Mouse (Mus musculus): ENCODE measurements around the gene Cd68. TPM values are rescaled to one million over a fixed set of nuclear protein-coding genes. Genes with fewer than 3 reads are reported as not detected.

The Cd68 gene
- polyA plus RNA-seq, 2 experiments, result 16.6 to 20.5 TPM

DNA sequence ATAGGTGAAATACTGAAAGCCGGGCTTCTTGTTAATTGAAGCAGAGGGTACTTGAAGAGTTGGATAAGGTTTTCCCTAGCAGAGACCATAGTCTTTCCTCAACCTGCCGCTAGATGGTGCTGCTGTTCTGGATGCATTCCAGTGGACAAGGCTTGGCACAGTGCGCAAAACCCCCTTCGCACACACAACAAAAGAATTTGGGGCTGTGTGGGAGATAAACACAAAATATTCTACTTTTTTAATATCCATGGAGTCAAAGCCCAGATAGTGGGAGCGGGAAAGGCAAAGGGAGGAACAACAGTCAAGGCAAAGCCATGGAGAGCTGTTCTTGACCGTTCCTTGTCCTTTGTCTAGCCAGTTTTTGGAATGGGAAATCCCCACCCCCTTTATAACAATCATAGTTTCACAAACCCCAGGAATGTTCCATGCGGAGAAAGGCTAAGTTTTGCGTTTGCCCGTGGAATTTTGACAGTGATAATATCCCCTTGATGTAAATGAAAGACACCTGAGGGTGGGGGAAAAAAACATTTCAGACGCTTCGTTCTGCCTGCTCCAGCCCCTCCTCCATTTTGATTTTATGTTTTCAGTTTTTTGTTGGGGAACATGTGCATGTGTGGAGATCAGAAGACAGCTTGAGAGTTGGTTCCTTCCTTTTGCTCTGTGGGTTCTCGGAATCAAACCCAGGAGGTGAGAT, 17.0 kb upstream of the Cd68 start:
- Histone ChIP-seq H3K4me3 (replicated peaks; ENCODE audit: low read length) (peak overlapping the region; percentile 87), H3K4me2 (replicated peaks; ENCODE audit: low read depth, low read length, severe bottlenecking) (peak overlapping the region; percentile 88), H3K27ac (replicated peaks; ENCODE audit: low read depth, low read length) (peak overlapping the region; percentile 87), H3K9ac (ENCODE audit: low read depth, low read length, severe bottlenecking) (peak overlapping the region; percentile 43; the same call in 1 of the 2 replicates), H3K9me3 (ENCODE audit: control insufficient read depth, low read length) (no peaks in the 10 kb centered on the region), H3K27me3 (ENCODE audit: control insufficient read depth, insufficient read depth, low read length) (no peaks in the 10 kb centered on the region), H3K36me3 (ENCODE audit: control insufficient read depth, insufficient read depth, low read length) (peaks cover 25% of the 10 kb centered on the region), H3K4me1 (ENCODE audit: control insufficient read depth, insufficient read depth, low read length) (peaks cover 41% of the 10 kb centered on the region)
- peak; percentile 50; the same call in 1 of the 2 replicates for TF ChIP-seq POLR2A (IDR thresholded peaks at IDR 0.05; ENCODE audit: borderline replicate concordance, extremely low read depth, insufficient read depth, insufficient read length)
- ATAC-seq (ENCODE audit: low FRiP score, low read depth), result peak; percentile 45
- peak; percentile 96 for DNase-seq (ENCODE audit: low spot score)
- WGBS, result 9% methylated on average over 12 of the region's 12 CpGs

DNA sequence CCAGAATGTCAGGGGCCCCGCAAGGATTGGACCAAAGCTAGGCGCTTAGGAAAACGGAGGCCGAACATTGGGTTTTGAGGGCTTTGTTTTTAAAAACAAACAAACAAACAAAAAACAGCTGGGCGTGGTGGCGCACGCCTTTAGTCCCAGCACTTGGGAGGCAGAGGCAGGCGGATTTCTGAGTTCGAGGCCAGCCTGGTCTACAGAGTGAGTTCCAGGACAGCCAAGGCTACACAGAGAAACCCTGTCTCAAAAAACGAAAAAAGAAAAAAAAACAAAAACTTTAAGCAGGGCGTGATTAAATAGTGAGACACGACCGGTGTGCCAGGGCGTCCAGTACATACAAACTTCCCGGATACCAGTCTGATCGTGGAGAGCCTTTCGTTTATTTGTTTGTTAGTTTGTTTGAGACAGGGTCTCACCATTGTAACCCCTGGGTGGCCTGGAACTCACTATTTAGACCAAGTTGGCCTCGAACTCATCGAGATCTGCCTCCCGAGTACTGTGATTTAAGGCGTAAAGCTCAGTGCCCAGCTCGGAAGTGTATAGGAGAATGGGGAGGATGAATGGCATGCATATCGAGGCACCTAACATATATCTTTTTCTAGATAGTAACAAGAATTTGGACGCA, 16.4 kb upstream of the Cd68 start:
- 0 out of 2 replicates have a peak, but pooled peaks have one; percentile 1 for ATAC-seq (ENCODE audit: low FRiP score, low read depth)
- Histone ChIP-seq H3K9ac (ENCODE audit: low read depth, low read length, severe bottlenecking) (peak overlapping the region; percentile 74), H3K4me2 (replicated peaks; ENCODE audit: low read depth, low read length, severe bottlenecking) (peak overlapping the region; percentile 88), H3K9me3 (ENCODE audit: control insufficient read depth, low read length) (no peaks in the 10 kb centered on the region), H3K4me1 (ENCODE audit: control insufficient read depth, insufficient read depth, low read length) (peaks cover 41% of the 10 kb centered on the region), H3K27ac (replicated peaks; ENCODE audit: low read depth, low read length) (peak overlapping the region; percentile 87), H3K36me3 (ENCODE audit: control insufficient read depth, insufficient read depth, low read length) (peaks cover 30% of the 10 kb centered on the region), H3K4me3 (replicated peaks; ENCODE audit: low read length) (peak overlapping the region; percentile 87), H3K27me3 (ENCODE audit: control insufficient read depth, insufficient read depth, low read length) (no peaks in the 10 kb centered on the region)
- DNase-seq (ENCODE audit: low spot score), result no peak
- no peak for TF ChIP-seq POLR2A (IDR thresholded peaks at IDR 0.05; ENCODE audit: borderline replicate concordance, extremely low read depth, insufficient read depth, insufficient read length)
- 24% methylated on average over 24 of the region's 24 CpGs for WGBS

- peak; percentile 77; the same call in 1 of the 2 replicates for TF ChIP-seq POLR2A (IDR thresholded peaks at IDR 0.05; ENCODE audit: borderline replicate concordance, extremely low read depth, insufficient read depth, insufficient read length)
- no peaks in the 10 kb centered on the region for H3K9me3 ChIP-seq (ENCODE audit: control insufficient read depth, low read length)
- DNase-seq (ENCODE audit: low spot score), result peak; percentile 97
- 2% methylated on average over 58 of the region's 80 CpGs for WGBS
- peaks cover 35% of the 10 kb centered on the region for H3K4me1 ChIP-seq (ENCODE audit: control insufficient read depth, insufficient read depth, low read length)
- H3K27ac ChIP-seq (replicated peaks; ENCODE audit: low read depth, low read length), result peak within 1 kb of the TSS; percentile 87
- peak within 1 kb of the TSS; percentile 87 for H3K4me3 ChIP-seq (replicated peaks; ENCODE audit: low read length)
- peak within 1 kb of the TSS; percentile 88 for H3K4me2 ChIP-seq (replicated peaks; ENCODE audit: low read depth, low read length, severe bottlenecking)
- no peaks in the 10 kb centered on the region for H3K27me3 ChIP-seq (ENCODE audit: control insufficient read depth, insufficient read depth, low read length)
- ATAC-seq (ENCODE audit: low FRiP score, low read depth), result peak; percentile 92
- H3K9ac ChIP-seq (ENCODE audit: low read depth, low read length, severe bottlenecking), result peak within 1 kb of the TSS; percentile 74
- peaks cover 38% of the 10 kb centered on the region for H3K36me3 ChIP-seq (ENCODE audit: control insufficient read depth, insufficient read depth, low read length)
These were observed 15.6 kb upstream of the Cd68 start, which contains the start of gene Senp3 for GRCm38 (mm10) chr11:69681314-69682208. TSS of gene Senp3 (minus strand) at chr11:69682084.

DNA sequence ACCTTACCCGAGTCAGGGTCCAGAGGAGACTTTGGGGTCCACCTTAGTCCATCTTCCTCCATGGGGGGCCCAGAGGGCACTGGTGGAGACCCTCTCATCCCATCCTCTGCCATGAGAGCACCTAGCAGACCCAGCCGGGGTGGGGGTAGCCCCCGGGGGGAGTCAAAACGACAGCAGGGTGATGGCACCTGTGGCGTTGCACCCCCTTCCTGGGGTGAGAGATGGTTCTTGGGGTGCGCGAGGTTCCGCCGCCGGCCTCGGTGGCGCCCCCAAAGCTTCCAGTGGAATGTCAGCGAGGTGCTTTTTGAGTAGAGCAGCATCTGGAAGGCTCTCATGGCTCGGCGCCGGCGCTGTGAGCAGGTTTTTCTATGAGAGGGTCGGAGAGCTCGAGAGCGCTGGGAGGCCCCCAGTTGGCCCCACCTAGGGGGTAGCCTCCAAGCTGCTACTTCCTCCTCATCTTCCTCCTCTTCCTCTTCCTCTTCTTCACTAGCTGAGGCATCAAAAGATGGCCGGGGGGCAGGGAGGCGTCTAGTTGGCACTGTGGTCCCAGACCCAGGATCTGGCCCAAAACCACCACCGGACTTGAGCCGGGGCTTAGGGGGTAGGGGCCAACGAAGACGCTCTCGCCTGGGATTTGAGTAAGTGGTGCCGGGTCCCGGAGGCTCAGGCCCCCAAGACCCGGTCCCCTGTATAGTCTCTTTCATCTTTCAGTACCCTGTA, 14.3 kb upstream of the Cd68 start:
- H3K4me3 ChIP-seq (replicated peaks; ENCODE audit: low read length), result peak overlapping the region; percentile 87
- peaks cover 23% of the 10 kb centered on the region for H3K4me1 ChIP-seq (ENCODE audit: control insufficient read depth, insufficient read depth, low read length)
- H3K27me3 ChIP-seq (ENCODE audit: control insufficient read depth, insufficient read depth, low read length), result no peaks in the 10 kb centered on the region
- H3K4me2 ChIP-seq (replicated peaks; ENCODE audit: low read depth, low read length, severe bottlenecking), result peak overlapping the region; percentile 88
- H3K27ac ChIP-seq (replicated peaks; ENCODE audit: low read depth, low read length), result no peak overlapping the region
- DNase-seq (ENCODE audit: low spot score) (no peak), ATAC-seq (ENCODE audit: low FRiP score, low read depth) (no peak)
- H3K9ac ChIP-seq (ENCODE audit: low read depth, low read length, severe bottlenecking), result peak overlapping the region; percentile 74; the same call in 1 of the 2 replicates
- WGBS, result 90% methylated on average over 30 of the region's 30 CpGs
- peaks cover 51% of the 10 kb centered on the region for H3K36me3 ChIP-seq (ENCODE audit: control insufficient read depth, insufficient read depth, low read length)
- no peak for TF ChIP-seq POLR2A (IDR thresholded peaks at IDR 0.05; ENCODE audit: borderline replicate concordance, extremely low read depth, insufficient read depth, insufficient read length)
- H3K9me3 ChIP-seq (ENCODE audit: control insufficient read depth, low read length), result no peaks in the 10 kb centered on the region
